Mouse (Mus musculus) adrenal gland (tissue): ENCODE data around the gene Galnt4.
"Not testable (repeated sequence)": the region's sequence is repeated elsewhere in the genome, so short reads cannot be mapped to it uniquely, and the experiment has no call there.

Experiments used
- intact Hi-C: fragments of 180-260 bp; cut with DNase I; formaldehyde crosslinking; loops from one replicate; pipeline ENCODE4 v1.15.1; 2025

The Galnt4 gene

DNA sequence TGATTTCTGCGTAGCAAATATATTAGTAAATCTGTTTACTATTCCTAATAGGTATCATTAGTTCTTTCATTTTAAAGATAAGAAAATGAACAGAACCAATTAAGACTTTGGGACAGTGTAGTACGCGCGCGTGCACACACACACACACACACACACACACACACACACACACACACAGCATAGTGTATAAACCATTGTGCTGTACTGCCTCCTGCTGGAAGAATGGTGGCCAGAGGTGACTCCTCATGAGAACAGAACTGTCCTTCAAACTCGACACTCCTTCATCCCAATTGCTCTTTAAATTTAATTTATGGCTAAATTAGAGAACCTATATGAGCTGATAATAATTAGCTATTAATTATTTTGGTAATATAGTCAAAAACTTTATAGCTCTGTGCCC is 44.1 kb downstream of the Galnt4 start:
- intact Hi-C loops, result loop anchor here (5.0 kb wide), 1 partner anchor 55 kb away; no protein-coding TSS in a partner anchor

DNA sequence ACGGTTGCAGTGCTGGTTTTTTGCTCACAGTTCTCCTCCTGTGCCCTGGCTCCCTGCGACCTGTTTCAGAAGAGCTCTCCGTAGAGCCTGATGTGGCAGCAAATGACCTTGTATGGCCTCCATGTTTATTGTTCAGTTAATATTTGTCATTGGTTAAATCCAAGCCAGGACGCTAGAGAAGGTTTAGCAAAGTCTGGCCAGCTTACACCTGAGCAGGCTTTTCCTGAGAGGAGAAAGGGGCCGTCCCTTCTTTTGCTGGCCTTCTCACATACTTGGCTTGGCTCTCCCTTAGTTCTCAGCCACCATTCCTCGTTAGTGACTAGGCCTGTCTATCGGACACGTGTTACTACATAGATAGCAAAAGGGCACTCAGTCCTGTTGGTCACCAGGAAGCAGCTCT is 46.7 kb downstream of the Galnt4 start:
- intact Hi-C loops, result loop anchor here (5.0 kb wide), 1 partner anchor 57 kb away; no protein-coding TSS in a partner anchor

DNA sequence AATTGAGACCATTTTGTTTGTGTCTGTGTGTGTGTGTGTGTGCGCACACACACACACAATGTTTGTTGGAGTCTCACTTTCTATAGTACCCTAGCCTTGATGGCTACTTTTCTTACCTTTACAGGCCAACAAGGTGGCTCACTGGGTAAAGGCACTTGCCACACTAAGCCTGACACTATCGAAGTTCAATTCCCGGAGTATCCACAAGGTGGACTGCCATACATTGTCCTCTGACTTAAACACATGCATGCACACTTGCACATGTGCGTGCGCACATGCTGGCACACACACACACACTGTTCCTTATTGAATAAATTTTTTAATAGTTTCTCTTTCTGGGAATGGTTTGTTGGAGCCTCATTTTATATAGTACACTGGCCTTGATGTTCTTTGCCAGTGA is 48.8 kb downstream of the Galnt4 start:
- intact Hi-C loops, result no loop called here

DNA sequence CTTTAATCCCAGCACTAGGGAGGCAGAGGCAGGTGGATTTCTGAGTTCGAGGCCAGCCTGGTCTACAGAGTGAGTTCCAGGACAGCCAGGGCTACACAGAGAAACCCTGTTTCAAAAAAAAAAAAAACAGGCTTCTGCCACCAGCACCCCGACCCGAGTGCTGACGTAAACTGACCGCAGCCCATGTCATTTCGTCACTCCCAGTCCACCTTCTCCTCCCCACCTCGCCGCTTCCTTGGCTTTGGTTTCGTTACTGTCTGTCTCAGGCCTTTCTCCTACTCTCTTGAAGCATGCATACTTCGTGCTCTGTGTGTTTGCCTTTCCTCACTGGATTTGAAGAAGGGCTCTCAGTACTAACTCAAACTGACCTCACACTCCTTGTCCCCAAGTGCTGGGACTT is 49.7 kb downstream of the Galnt4 start:
- intact Hi-C loops, result not testable (repeated sequence)

DNA sequence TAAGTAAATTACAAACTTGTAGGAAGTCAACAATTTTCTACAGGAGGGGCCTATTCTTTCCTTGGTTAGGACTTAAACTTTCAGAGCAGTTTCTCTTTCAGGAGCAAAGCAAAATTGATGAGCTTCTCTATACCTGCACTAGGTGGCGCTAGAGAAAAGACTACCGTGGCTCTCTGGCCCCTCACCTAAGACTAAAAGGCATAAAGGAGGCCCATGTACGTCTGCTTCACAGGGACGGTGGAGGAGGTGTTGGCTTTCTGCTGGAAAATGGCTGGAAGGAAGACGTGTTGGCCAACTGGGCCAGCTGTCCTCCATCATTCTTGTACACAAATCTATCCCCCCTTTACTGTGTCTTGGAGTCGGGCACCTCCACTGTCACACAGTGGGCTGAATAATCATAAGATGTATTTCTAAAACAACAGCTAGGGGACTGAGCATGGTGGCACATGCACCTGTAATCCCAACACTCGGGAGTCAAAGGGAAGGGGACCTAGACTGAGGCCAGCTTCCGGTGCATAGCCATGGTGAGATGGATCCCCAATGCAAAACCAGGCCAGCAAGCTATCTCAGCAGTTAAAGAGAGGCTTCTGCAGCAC is 54.1 kb downstream of the Galnt4 start:
- intact Hi-C loops, result loop anchor here (2.0 to 10.0 kb wide), 2 partner anchors 303 to 457 kb away; no protein-coding TSS in a partner anchor
